ENCODE assay signal across 38 mouse cellular contexts in the genomic region with DNA sequence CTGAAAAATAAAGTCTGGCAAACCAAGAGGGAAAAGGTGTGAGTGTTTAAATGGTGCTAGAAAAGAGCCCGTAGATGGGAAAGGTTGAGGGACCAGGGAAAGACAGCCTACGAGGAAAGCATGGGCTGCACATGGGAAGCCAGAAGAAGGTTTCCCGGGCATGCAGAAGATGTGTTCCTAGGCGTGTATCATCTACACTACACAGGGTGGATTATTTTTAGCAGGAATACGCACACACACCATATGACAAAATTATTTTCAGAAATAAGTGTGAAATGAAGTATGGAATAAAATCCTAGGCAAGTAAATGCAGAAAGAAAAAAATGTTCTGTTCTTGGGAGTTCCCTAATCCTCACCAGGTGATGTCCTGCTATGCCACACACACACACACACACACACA. TPM values are rescaled to one million over a fixed set of nuclear protein-coding genes. Genes with fewer than 3 reads are reported as not detected.
"Had no signal": no experiment of that assay in that cellular context is flagged by ENCODE, and none has a peak within 500 bp of the region (broad histone marks: within the 10 kb centered on the region; RNA-seq: fewer than 3 reads in every experiment).

No protein-coding gene starts in this region.

- H3K9me3 ChIP-seq: embryonic facial prominence, embryonic 10.5 days; embryonic facial prominence, embryonic 12.5 days; embryonic facial prominence, embryonic 13.5 days; embryonic facial prominence, embryonic 15.5 days; forebrain, embryonic 12.5 days; forebrain, embryonic 13.5 days; forebrain, embryonic 15.5 days; heart, embryonic 10.5 days had no signal

- DNase-seq: cerebellum, adult 2 months; cerebellum, adult 8-10 months; cerebellum, adult 9-10 months; cerebellum, adult 9-11 months; cerebellum, postnatal 10 days; cerebellum, postnatal 14 days; cerebellum, postnatal 25 days; cerebellum, postnatal 36 days; embryo, embryonic 11 days; gastrocnemius, adult 2 months; gastrocnemius, postnatal 10 days; gastrocnemius, postnatal 14 days; gastrocnemius, postnatal 25 days; gastrocnemius, postnatal 36 days; heart, adult 11 months; heart, adult 18-20 months; heart, adult 2 months had no signal

- H3K4me3 ChIP-seq: embryonic facial prominence, embryonic 10.5 days; embryonic facial prominence, embryonic 12.5 days; embryonic facial prominence, embryonic 13.5 days; embryonic facial prominence, embryonic 15.5 days; erythroblast, embryonic 14.5 days; forebrain, embryonic 12.5 days; forebrain, embryonic 13.5 days; forebrain, embryonic 15.5 days; gastrocnemius, adult 2 months; heart, adult 2 months; heart, embryonic 10.5 days had no signal

- H3K27ac ChIP-seq: embryonic facial prominence, embryonic 10.5 days; embryonic facial prominence, embryonic 12.5 days; embryonic facial prominence, embryonic 13.5 days; embryonic facial prominence, embryonic 15.5 days; forebrain, embryonic 12.5 days; forebrain, embryonic 13.5 days; forebrain, embryonic 15.5 days; gastrocnemius, adult 2 months; heart, adult 2 months; heart, embryonic 10.5 days had no signal

- H3K9ac ChIP-seq: embryonic facial prominence, embryonic 12.5 days; embryonic facial prominence, embryonic 13.5 days; embryonic facial prominence, embryonic 15.5 days; forebrain, embryonic 12.5 days; forebrain, embryonic 13.5 days; forebrain, embryonic 15.5 days had no signal

- H3K27me3 ChIP-seq: embryonic facial prominence, embryonic 12.5 days; embryonic facial prominence, embryonic 13.5 days; embryonic facial prominence, embryonic 15.5 days; forebrain, embryonic 12.5 days; forebrain, embryonic 13.5 days; forebrain, embryonic 15.5 days had no signal

- H3K4me1 ChIP-seq: embryonic facial prominence, embryonic 10.5 days; embryonic facial prominence, embryonic 12.5 days; embryonic facial prominence, embryonic 13.5 days; embryonic facial prominence, embryonic 15.5 days; forebrain, embryonic 13.5 days; forebrain, embryonic 15.5 days; heart, embryonic 10.5 days had no signal

- H3K4me2 ChIP-seq: embryonic facial prominence, embryonic 12.5 days; embryonic facial prominence, embryonic 13.5 days; embryonic facial prominence, embryonic 15.5 days; forebrain, embryonic 12.5 days; forebrain, embryonic 13.5 days; forebrain, embryonic 15.5 days had no signal

- H3K36me3 ChIP-seq: embryonic facial prominence, embryonic 10.5 days; embryonic facial prominence, embryonic 12.5 days; embryonic facial prominence, embryonic 13.5 days; embryonic facial prominence, embryonic 15.5 days; forebrain, embryonic 12.5 days; forebrain, embryonic 15.5 days; heart, embryonic 10.5 days had no signal

- ATAC-seq: forebrain, embryonic 13.5 days; forebrain, embryonic 14.5 days; forebrain, embryonic 15.5 days; forebrain, embryonic 16.5 days had no signal

RNA-seq across cellular contexts. Expression of a gene that starts 46.4 kb away (rescaled TPM):
- total RNA-seq: common myeloid progenitor, adult 5-6 weeks; gastrocnemius, adult 18-20 months; gastrocnemius, adult 2 months; gastrocnemius, adult 8-10 months; gastrocnemius, postnatal 10 days; gastrocnemius, postnatal 14 days; gastrocnemius, postnatal 25 days; gastrocnemius, postnatal 36 days; gastrocnemius, postnatal 4 days; granulocyte monocyte progenitor cell, adult 5-6 weeks; heart, adult 18-20 months; heart, adult 2 months; heart, adult 8-10 months had no signal
- polyA plus RNA-seq: cerebellum, adult 2 months; embryonic facial prominence, embryonic 11.5 days; embryonic facial prominence, embryonic 12.5 days; embryonic facial prominence, embryonic 13.5 days; embryonic facial prominence, embryonic 14.5 days; embryonic facial prominence, embryonic 15.5 days; erythroblast, embryonic 14.5 days; forebrain, embryonic 11.5 days; forebrain, embryonic 12.5 days; forebrain, embryonic 13.5 days; forebrain, embryonic 14.5 days; forebrain, embryonic 15.5 days; gonadal fat pad, adult 2 months; heart, adult 2 months; heart, embryonic 10.5 days had no signal
